Mouse (Mus musculus) heart, adult 18-20 months (tissue): ENCODE data around the gene Rilp. TPM values are rescaled to one million over a fixed set of nuclear protein-coding genes. Genes with fewer than 3 reads are reported as not detected.

Source experiments
- DNase-seq, 2 experiments: peaks; one replicate each; pipeline ENCODE4 v3.0.0; 2021 to 2022; ENCODE audit warnings: mixed read lengths in 1 of 2
- total RNA-seq, 2 experiments: library from RNA; stranded (reverse); gene quantifications; 2 replicates each; pipeline ENCODE4 v1.2.3; 2021

The Rilp gene
- total RNA-seq, 2 experiments from 2014 or later = 46.5 to 48.2 TPM

- DNase-seq = no peak
These were observed 22.4 kb upstream of the Rilp start for GRCm38 (mm10) chr11:75487496-75487895.

GRCm38 (mm10) chr11:75494296-75495049, 15.4 kb upstream of the Rilp start:
- DNase-seq = no peak

- DNase-seq = peak; percentile 60 to 66
These were observed 11.8 kb upstream of the Rilp start for GRCm38 (mm10) chr11:75498126-75498525.

GRCm38 (mm10) chr11:75508162-75508561, 1.7 kb upstream of the Rilp start:
- no peak for DNase-seq

GRCm38 (mm10) chr11:75508904-75509303, 990 bp upstream of the Rilp start:
- DNase-seq = peak; percentile 28 to 35

- DNase-seq = peak; percentile 96 to 97
These were observed 716 bp downstream of the Rilp start for GRCm38 (mm10) chr11:75510627-75510993.

GRCm38 (mm10) chr11:75511213-75511612, 1.3 kb downstream of the Rilp start:
- peak; percentile 66 to 74 for DNase-seq

- no peak for DNase-seq
These were observed 2.6 kb downstream of the Rilp start for GRCm38 (mm10) chr11:75512301-75513018.

GRCm38 (mm10) chr11:75513336-75513735, 3.4 kb downstream of the Rilp start, which contains the start of gene Scarf1:
Gene Scarf1, plus strand, starts transcription at chr11:75513540.
- DNase-seq = peak; percentile 70 to 89

GRCm38 (mm10) chr11:75515186-75515585, 5.3 kb downstream of the Rilp start:
- no peak for DNase-seq

- DNase-seq = no peak
These were observed 10.1 kb downstream of the Rilp start for GRCm38 (mm10) chr11:75519834-75520633.

- no peak for DNase-seq
These were observed 11.7 kb downstream of the Rilp start for GRCm38 (mm10) chr11:75521609-75522008.

GRCm38 (mm10) chr11:75522793-75523192, 12.9 kb downstream of the Rilp start:
- no peak for DNase-seq

GRCm38 (mm10) chr11:75525531-75526125, 15.7 kb downstream of the Rilp start:
- DNase-seq = peak in 1 of 2 experiments; percentile 13

- no peak for DNase-seq
These were observed 17.0 kb downstream of the Rilp start for GRCm38 (mm10) chr11:75526943-75527342.

- peak in 1 of 2 experiments; percentile 6 for DNase-seq
These were observed 19.9 kb downstream of the Rilp start for GRCm38 (mm10) chr11:75529771-75530170.

GRCm38 (mm10) chr11:75530325-75530724, 20.4 kb downstream of the Rilp start:
- DNase-seq = peak; percentile 93 to 100

- no peak for DNase-seq
These were observed 21.0 kb downstream of the Rilp start for GRCm38 (mm10) chr11:75530845-75531373.

- peak; percentile 94 to 96 for DNase-seq
These were observed 21.8 kb downstream of the Rilp start, which contains the start of gene Slc43a2 for GRCm38 (mm10) chr11:75531469-75532242. Gene Slc43a2, plus strand, starts transcription at chr11:75531694.

GRCm38 (mm10) chr11:75532340-75533277, 22.7 kb downstream of the Rilp start:
- peak; percentile 38 to 66 for DNase-seq
